Mouse (Mus musculus): ENCODE measurements at regions not wholly inside any gene's neighbourhood (a gene's known extent, or its start where the extent isn't known, plus 50 kb on each side); places are given as distances from the start of the nearest gene placed in this dataset.
A peak's percentile ranks its signal among the peaks of the same experiment; 100 is the strongest.
"Not testable (repeated sequence)": the region's sequence is repeated elsewhere in the genome, so short reads cannot be mapped to it uniquely, and the experiment has no call there.

DNA sequence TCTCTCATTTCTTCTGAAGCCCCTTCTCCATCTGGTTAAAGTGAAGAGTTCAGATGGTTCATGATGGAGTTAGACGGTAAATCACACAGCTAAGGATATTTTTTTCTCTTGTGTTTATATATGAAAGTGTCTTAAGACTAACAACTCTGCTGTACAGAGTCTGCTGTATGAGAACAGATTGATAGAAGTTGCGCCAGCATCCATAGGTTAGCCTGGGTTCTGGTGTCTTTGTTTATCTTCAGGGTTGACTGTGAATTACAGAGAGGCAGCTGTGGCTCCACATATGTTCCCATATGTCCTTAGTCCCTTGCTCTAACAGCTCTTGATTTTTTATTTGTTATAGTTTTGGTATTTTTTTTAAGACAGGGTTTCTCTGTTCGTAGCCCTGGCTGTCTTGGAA is 334.9 kb upstream of the Api5 start:
- no peak for DNase-seq (ENCODE audit: low spot score in 2 of 2)

DNA sequence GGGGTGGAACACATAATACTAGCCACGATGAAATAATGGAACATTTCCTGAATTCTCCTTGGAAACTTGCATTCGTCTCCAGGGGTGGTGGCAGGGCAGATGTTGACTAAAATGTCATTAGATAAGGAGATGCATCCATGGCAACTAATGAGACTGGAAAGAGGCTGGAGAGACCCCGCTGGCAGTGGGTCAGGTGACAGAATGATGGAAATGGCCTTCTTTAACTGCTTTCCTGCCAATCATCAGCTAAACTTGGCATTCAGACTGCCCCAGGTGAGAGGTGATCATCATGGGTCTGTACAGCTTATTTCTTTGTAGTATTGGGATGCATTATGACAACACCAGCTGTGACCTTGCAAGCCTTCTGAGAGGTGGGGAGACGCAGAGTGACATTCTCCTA is 334.3 kb upstream of the Api5 start:
- DNase-seq (ENCODE audit: low spot score in 2 of 2), result no peak

DNA sequence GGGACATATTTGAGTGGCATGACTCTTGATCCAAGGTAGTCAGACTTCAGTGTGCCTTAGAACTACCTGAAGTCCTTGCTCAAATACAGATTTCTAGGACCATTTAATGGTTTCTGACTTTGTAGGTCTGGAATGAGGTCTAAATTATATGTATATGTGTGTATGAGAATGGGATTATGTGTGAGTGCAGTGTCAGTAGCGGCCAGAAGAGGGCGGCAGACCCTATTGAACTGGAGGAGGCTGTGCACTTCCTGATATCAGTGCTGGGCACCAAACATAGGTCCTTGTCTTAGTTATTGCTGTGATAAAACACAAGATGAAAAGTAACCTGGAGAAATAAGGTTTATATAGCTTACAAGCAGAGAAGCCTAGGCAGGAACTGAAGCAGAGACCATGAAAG is 328.6 kb upstream of the Api5 start:
- DNase-seq (ENCODE audit: low spot score in 2 of 2), result no peak

DNA sequence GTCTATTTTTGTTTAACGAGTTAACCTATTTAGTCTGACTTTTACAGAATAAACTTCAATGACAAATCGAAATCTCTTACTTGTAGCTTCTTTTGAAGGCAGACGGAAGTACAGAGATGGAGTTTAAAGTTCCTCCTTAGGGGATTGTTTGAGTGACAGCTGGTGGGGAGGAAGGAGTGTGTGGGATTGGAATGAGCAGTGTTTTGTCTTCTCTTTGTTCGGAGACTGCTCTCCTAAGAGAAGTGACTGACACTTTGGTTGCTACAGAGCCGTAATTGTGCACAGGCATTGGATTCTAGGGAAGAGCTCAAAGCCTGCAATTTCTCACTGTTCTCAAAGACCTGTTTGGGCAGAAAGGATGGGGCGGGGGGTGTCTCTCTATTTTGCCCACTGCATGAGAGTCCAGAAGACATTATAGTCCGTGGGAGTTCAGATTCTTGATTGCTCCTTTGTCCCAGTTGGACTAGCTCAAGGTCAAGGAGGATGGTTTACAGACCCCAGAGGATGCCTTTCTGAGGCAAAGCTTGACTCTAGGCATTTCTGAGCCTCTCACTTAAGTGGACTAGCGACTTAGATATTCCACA is 327.0 kb upstream of the Api5 start:
- no peak for DNase-seq (ENCODE audit: low spot score in 2 of 2)

DNA sequence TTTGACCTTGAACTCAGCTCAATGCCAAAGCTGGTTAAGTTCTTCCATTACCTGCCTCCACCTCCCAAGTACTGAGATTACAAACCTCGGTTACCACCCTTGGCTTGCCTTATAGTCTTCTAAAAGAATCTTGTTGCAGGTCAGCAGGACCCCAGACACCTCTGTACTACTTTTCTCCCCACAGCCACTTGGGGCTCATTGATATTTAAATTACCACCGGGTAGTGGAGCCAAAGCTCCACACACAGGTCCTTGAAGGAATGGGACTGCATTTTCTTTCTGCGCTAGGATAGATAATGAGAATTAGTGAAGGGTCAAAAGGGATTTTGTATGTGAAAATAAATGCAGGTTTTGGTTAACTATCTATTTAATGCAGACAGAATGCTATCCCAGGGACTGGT is 326.5 kb upstream of the Api5 start:
- DNase-seq (ENCODE audit: low spot score in 2 of 2), result no peak

DNA sequence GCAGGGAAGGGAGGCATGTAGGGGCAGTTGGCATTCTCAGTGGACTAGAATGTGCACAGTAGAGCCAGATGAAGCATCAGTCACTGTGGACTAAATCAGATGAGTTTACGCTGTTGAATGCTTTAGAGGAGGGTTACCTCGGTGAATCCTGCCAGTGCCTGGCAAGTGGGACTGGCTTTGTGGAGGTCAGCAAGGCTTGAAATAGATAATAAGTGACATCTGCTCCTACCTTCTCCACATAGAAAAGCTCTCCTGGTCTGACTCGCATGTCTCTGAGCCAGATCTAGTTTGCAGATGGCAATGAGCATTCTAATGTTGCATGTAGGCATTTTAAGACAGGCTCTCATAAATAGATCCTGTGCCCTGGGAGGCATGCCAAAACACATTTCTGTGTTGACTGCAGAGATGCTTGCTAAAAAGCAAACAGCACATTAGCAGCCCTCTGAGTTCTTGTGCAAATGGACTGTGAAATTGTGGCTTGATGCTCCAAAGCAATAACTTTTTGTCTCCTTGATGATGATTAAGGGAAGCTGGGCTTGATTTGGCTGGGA is 310.3 kb upstream of the Api5 start:
- peak; percentile 35 to 63 for DNase-seq (ENCODE audit: low spot score in 2 of 2)

DNA sequence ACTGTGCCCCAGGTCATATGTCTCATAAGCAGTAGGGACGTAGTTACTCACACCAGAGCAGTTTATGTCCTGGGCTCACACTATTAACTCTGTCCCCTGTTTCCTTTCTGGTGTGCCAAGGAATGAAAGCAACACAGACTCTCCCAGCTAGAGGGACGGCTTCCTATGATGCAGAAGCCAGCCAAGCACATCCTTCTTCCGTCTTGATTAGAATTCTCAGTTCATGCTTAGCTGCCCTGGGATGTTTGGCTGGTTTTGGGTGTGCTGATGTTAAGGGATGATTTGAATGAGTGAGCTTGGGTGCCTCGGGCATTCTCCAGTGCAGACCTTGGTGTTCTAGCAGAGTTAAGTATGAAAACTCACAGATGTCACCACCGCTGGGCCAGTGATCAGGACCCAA is 291.9 kb upstream of the Api5 start:
- DNase-seq (ENCODE audit: low spot score in 2 of 2), result no peak

DNA sequence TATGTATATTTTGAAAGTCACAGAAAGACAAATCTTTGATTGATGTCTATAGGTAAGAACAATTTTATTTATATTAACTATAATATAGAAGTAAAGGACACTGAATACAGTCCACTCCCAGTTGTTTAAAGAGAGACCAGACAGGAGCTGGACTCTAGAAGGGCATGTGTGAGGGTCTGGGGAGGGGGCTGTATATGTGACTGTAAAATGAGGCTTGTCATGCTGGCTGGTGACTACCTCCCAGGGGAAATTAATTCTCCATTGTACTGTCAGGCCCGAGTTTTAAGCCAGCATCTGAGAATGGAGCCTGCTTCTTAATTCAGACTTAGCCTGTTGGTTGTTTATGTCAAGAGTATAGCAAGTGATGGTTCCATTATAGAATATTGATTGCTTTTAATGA is 261.4 kb upstream of the Api5 start:
- no peak for DNase-seq (ENCODE audit: low spot score in 2 of 2)

DNA sequence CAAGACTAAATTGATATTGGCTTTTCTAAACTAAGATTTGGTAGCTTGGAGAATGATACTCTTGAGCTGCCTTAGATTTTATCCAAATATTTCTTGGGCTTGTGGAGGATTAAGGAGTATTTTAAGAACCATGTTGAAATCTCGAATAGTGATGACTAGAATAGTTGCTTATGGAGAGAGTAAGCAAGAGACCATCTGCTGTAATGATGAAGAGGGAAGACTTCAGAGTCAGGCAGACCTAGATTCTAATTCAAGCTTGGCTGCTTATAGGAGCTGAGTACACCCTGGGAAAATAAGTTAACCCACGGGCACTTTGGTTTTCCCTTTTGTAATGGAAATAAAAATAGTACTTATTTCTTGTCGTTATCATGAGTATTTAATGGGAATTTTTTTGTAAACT is 257.3 kb upstream of the Api5 start:
- DNase-seq (ENCODE audit: low spot score in 2 of 2), result no peak

DNA sequence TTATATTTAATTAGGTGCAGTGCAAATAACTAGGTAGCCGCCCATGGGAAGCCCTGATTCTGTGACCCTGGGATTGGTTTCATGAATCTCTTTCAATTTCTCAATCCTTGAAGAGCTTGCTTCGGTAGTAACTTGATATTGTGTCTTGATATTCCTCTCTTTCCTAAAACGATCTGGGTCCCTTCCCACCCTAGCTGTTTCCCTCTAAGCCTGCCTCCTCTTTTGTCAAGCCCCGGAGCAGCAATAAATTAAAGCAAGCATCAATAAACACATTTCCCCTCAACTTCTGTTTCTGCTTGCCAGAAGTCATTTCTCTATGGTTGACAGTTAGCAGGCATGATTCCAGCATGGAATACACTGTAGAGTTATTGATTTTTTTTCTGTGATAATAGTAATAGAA is 252.6 kb upstream of the Api5 start:
- no peak for DNase-seq (ENCODE audit: low spot score in 2 of 2)

DNA sequence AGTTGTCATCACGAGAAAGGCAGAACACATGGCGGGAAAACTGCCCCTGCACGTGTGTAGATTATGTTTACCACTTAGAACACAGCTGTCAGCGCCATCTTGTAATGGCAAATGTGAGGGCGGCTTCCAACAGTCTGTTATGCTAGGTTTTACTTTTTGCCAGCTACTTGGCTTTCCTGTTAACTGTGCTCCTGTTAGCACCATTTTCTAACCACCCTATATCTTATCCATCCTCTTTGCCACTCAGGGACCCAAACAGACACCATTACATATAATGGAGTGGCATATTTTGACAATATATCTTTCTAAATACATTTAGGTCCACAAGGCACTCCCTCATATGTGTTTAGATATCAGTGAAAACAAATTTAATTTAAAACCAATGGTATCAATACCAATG is 247.7 kb upstream of the Api5 start:
- DNase-seq (ENCODE audit: low spot score in 2 of 2), result not testable (repeated sequence)

DNA sequence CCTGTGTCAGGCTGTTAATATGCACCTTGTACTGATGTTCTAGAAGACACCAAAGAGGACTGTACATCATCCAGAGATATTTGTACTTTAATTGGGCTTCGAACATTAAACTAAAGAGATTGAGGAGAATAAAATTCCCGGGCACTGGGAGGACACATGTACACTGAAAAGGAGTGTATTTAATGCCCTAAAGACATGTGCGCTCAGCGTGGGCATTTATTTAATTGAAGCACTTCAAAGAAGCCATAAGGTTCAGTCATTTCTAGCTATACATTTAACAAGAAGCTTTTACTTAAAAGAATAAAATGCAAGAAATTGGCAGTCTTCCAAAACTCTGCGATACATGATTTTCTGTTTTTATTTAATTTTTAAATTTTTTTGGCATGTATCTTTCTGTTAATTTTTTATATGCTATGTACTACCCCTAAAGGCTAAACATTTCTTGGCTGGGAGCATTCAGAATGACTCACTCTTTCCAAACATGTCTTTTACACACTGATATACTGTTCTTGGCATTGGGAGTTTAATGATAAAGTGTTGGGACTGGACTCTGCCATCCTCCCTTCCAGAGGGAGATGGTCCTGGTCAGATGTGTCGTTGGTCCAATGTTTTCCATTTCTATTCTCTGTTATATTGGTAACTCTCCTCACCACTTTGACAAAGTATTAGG is 242.3 kb upstream of the Api5 start:
- DNase-seq (ENCODE audit: low spot score in 2 of 2), result no peak

DNA sequence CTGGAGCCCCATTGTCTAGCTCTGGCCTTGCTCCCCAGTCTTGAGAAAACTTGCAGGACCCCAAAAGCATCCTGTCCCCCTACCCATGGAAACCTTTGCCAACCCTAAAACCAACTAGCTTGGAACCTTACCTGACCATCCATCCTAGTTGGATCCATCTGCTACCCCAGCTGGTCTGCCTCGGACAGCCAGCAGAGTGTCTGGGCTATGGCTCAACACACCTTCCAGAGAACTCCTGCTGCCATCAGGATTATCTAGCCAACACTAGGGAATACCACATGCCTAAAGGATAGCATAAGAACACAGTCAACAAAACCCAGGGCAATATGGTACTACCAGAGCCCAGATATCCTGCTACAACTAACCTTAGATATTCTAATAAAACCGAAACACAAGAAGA is 227.9 kb upstream of the Api5 start:
- no peak for DNase-seq (ENCODE audit: low spot score in 2 of 2)

DNA sequence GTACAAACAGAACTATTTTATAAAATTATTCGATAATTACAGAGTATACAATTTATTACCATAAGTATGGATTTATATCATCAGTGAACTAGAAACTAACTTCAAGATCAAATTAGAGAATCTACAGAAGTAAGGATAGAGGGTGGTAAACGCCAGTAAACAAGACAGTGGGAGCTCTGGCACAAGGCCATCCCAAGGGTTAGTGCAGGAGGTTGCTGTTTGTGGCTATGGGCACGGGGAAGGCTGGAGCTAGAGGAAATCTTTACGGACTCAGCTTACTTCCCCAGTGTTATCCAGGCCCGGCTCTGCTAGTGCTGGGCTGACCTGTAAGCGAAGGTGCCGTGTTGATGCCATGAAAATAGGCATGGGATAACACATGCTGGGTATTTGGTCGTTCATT is 220.5 kb upstream of the Api5 start:
- no peak for DNase-seq (ENCODE audit: low spot score in 2 of 2)

Data from frontal cortex, postnatal 36 days (tissue).